Mouse (Mus musculus) hindbrain, postnatal 0 days (tissue): ENCODE results near the gene Spta1. TPM values are rescaled to one million over a fixed set of nuclear protein-coding genes. Genes with fewer than 3 reads are reported as not detected.

ENCODE experiments used
- ATAC-seq: fragments of 200-750 bp; cut with Nextera tagmentation; 2 replicates; pipeline ENCODE4 v1.8.0; 2017; ENCODE audit warnings: mild to moderate bottlenecking, moderate TSS enrichment, moderate library complexity
- DNase-seq: peaks from one replicate; pipeline ENCODE4 v3.0.0-alpha.2; 2015; ENCODE audit warnings: low spot score
- H3K27ac ChIP-seq: fragments of 300-500 bp; sonication (generic); 2 replicates; pipeline ENCODE4 v1.5.1; 2014; ENCODE audit warnings: mild to moderate bottlenecking
- H3K27me3 ChIP-seq: fragments of 300-500 bp; sonication (generic); 2 replicates; pipeline ENCODE4 v1.6.1; 2014; ENCODE audit warnings: low read length, mixed read lengths; ENCODE audit not compliant: insufficient read depth
- H3K36me3 ChIP-seq: fragments of 300-500 bp; sonication (generic); 2 replicates; pipeline ENCODE4 v1.6.1; 2014; ENCODE audit warnings: low read length, mixed read lengths; ENCODE audit not compliant: insufficient read depth
- H3K4me1 ChIP-seq: fragments of 300-500 bp; sonication (generic); 2 replicates; pipeline ENCODE4 v1.6.1; 2014; ENCODE audit warnings: antibody characterized with exemption, low read length, mixed read lengths; ENCODE audit not compliant: insufficient read depth
- H3K4me2 ChIP-seq: fragments of 300-500 bp; sonication (generic); 2 replicates; pipeline ENCODE4 v1.6.1; 2014; ENCODE audit warnings: low read depth, mild to moderate bottlenecking, low read length, moderate library complexity, mixed read lengths
- H3K4me3 ChIP-seq: fragments of 300-500 bp; sonication (generic); 2 replicates; pipeline ENCODE4 v1.5.1; 2014; ENCODE audit warnings: low read length
- H3K9ac ChIP-seq: fragments of 300-500 bp; sonication (generic); replicated peaks from 2 replicates; pipeline ENCODE4 v1.6.1; 2014; ENCODE audit warnings: mild to moderate bottlenecking, low read length, moderate library complexity, mixed read lengths
- H3K9me3 ChIP-seq: fragments of 300-500 bp; sonication (generic); 2 replicates; pipeline ENCODE4 v1.6.1; 2016; ENCODE audit warnings: low read length, mixed read lengths
- CTCF ChIP-seq: IDR thresholded peaks from 2 replicates; pipeline ENCODE4 v1.5.1; 2016; ENCODE audit warnings: antibody characterized with exemption, control low read depth, low read depth
- WGBS: fragments of 180-500 bp; shearing (Covaris S2); extraction: QIAGEN DNeasy Blood & Tissue Kit; methylation state at CpG from one replicate; pipeline ENCODE4 v1.1.7; 2014; 5-methylcytosine and 5-hydroxymethylcytosine counted together
- polyA plus RNA-seq: library from polyadenylated mRNA; unstranded; fragments of >200 nt; fragmentation: Nextera tagmentation; extraction: Ambion mirVana; gene quantifications from 2 replicates; pipeline ENCODE4 v1.2.1, GENCODE M21; 2015
- total RNA-seq: library from RNA; depleted of rRNA; stranded (reverse); fragments of >200 nt; gene quantifications from 2 replicates; pipeline ENCODE4 v1.2.3, GENCODE M21; 2014; rRNA removed

Spta1 gene
- total RNA-seq = not detected in 2 replicates
- 0.04 TPM in 1 of 2 replicates, not detected in the other for polyA plus RNA-seq

DNA sequence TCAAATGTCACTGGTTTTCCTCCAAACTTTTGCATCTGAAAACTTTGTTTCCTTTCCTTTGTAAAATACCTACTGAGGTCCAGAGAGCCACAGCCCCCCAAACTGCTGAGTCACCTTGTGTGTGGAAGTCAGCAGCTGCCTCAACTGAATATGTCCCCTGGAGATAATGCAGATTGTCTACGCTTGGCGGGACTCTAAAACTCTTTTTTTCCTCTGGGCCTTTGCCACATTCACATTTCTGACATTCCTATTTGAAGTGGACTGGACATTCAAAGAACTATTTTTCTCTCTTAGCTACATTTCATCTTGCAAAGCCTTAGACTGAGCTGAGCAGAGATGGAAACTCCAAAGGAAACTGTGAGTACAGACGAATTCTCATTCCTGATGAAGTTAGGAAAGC is at the start of gene Spta1:
Gene Spta1, plus strand, starts transcription at position 172 of the 400 bp plus-strand sequence.
- ATAC-seq (no peak), DNase-seq (no peak)
- 21% methylated on average over 3 of the region's 3 CpGs for whole genome bisulfite sequencing
- no peak within 1 kb of the TSS for H3K27ac ChIP-seq
- no peaks in the 10 kb centered on the region for H3K9me3 ChIP-seq
- H3K9ac ChIP-seq = no peak within 1 kb of the TSS
- TF ChIP-seq CTCF = no peak
- no peaks in the 10 kb centered on the region for H3K27me3 ChIP-seq
- no peak within 1 kb of the TSS for H3K4me2 ChIP-seq
- no peak within 1 kb of the TSS for H3K4me3 ChIP-seq
- no peaks in the 10 kb centered on the region for H3K36me3 ChIP-seq
- no peaks in the 10 kb centered on the region for H3K4me1 ChIP-seq

DNA sequence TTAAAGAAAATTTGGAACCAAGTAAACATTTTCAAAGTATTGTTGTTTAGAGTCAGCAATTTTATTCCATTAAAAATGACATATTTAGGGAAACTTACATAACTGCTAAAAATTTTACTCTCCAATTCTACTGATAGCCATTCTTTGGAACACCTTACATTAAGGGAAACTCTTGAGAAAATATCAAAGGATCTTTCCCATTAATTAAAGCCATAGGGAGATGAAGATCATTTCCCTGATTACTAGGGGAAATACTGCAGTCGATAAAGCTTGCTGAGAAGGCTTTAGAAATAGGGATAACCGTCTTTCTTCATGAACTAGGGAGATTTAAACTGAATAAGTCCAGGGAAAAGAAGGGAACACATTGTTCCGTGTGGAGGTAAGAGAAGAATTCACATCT is 41.4 kb upstream of the Spta1 start, which contains the start of gene Olfr424:
Gene Olfr424, plus strand, starts transcription at position 301 of the 400 bp plus-strand sequence.
- no peak within 1 kb of the TSS for H3K4me2 ChIP-seq
- 82% methylated on average over 3 of the region's 3 CpGs for WGBS
- H3K9me3 ChIP-seq = no peaks in the 10 kb centered on the region
- H3K4me1 ChIP-seq = no peaks in the 10 kb centered on the region
- DNase-seq (no peak), ATAC-seq (no peak)
- no peak within 1 kb of the TSS for H3K4me3 ChIP-seq
- H3K36me3 ChIP-seq = no peaks in the 10 kb centered on the region
- H3K27me3 ChIP-seq = no peaks in the 10 kb centered on the region
- H3K27ac ChIP-seq = no peak within 1 kb of the TSS
- no peak for TF ChIP-seq CTCF
- H3K9ac ChIP-seq = no peak within 1 kb of the TSS

DNA sequence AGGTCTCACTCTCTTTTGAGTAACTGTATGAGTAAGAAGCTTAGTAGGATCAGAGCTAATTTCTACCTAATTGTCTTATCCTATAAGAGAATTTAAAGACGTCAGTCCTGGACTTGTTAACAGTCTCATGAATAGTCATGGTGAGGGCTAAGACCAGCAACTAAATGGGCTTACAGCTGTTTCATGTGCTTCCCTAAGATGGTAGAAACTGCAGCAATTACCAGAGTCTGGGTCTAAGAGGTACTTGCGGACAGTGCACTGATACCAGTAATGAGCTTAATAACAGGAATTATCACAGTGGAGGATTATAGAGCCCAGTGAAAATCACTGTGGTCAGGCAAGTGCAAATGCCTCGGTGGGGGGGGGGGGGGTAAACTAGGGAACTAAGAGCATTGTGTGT is 40.6 kb upstream of the Spta1 start:
- 78% methylated on average over 3 of the region's 3 CpGs for WGBS
- Histone ChIP-seq H3K4me3 (no peak overlapping the region), H3K27ac (no peak overlapping the region), H3K27me3 (no peaks in the 10 kb centered on the region), H3K4me1 (no peaks in the 10 kb centered on the region), H3K4me2 (no peak overlapping the region), H3K9ac (no peak overlapping the region), H3K36me3 (no peaks in the 10 kb centered on the region), H3K9me3 (no peaks in the 10 kb centered on the region)
- no peak for TF ChIP-seq CTCF
- DNase-seq = no peak
- ATAC-seq = no peak

DNA sequence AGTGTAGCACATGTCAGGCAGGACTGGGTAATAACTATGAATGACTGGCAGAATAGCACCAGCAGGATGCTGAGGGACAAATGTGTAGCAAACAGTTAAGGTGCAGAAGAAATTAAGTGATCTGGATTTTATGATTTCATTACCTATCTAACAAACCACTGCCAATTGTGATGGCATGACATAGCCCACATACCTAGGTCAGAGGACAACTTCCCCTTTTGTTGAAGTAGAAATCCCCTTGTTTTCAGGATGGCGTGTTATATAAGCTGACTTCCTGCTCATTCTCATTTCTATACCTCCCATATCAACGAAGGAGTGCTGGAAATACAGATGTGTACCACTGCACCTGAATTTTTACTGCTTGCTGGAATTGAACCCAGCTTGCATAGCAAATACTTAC is 31.2 kb upstream of the Spta1 start:
- Histone ChIP-seq H3K4me2 (no peak overlapping the region), H3K9ac (no peak overlapping the region), H3K9me3 (no peaks in the 10 kb centered on the region), H3K27me3 (no peaks in the 10 kb centered on the region), H3K27ac (no peak overlapping the region), H3K4me3 (no peak overlapping the region), H3K36me3 (no peaks in the 10 kb centered on the region), H3K4me1 (no peaks in the 10 kb centered on the region)
- ATAC-seq (no peak), DNase-seq (no peak)
- WGBS = 77% methylated on average over 2 of the region's 2 CpGs
- no peak for TF ChIP-seq CTCF

DNA sequence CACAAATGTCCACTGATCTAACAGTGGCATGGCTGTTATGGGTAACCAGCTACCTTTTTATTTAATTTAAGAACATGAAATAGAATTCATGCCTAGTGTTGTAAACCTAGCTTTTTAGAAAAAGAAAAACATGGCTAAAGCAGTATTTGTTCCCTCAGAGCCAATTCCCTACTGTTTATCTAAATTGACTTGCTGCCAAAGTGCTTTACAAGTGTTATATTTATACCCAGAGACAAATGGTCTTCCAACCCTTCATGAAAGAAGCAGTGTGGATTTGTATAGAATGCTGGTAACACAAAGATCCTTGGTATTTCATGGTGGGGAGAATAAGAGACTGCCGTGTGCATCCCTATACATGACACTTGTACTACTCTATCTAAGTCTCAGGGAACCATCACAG is 25.9 kb upstream of the Spta1 start:
- no peak for TF ChIP-seq CTCF
- Histone ChIP-seq H3K9ac (no peak overlapping the region), H3K4me3 (no peak overlapping the region), H3K27me3 (no peaks in the 10 kb centered on the region), H3K9me3 (no peaks in the 10 kb centered on the region), H3K27ac (no peak overlapping the region), H3K36me3 (no peaks in the 10 kb centered on the region), H3K4me2 (no peak overlapping the region), H3K4me1 (no peaks in the 10 kb centered on the region)
- 66% methylated on average over 1 of the region's 1 CpGs for WGBS
- DNase-seq (no peak), ATAC-seq (no peak)

DNA sequence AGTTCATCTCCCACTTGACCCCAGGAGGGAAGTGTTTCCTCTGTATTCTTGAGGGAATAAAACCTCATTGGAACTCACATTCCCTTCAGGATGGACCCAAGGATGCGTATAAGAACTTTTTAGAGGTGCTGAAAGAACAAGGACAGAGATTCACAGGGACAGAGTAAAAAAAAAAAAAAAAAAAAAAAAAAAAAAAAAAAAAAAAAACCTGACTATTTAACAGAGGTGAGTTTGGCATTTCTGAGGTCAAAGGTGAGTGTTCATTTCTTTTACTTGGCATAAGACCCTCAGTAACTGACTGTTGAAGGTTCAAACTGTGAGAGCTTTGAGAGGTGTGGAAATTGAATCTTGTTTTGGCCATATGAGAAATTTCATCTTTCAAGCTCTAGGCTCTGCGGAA is 23.3 kb upstream of the Spta1 start:
- H3K27ac ChIP-seq = no peak overlapping the region
- H3K36me3 ChIP-seq = no peaks in the 10 kb centered on the region
- no peak overlapping the region for H3K4me3 ChIP-seq
- TF ChIP-seq CTCF = no peak
- no peak overlapping the region for H3K4me2 ChIP-seq
- WGBS = 82% methylated on average over 2 of the region's 2 CpGs
- no peaks in the 10 kb centered on the region for H3K4me1 ChIP-seq
- no peaks in the 10 kb centered on the region for H3K9me3 ChIP-seq
- ATAC-seq (no peak), DNase-seq (no peak)
- H3K9ac ChIP-seq = no peak overlapping the region
- no peaks in the 10 kb centered on the region for H3K27me3 ChIP-seq

DNA sequence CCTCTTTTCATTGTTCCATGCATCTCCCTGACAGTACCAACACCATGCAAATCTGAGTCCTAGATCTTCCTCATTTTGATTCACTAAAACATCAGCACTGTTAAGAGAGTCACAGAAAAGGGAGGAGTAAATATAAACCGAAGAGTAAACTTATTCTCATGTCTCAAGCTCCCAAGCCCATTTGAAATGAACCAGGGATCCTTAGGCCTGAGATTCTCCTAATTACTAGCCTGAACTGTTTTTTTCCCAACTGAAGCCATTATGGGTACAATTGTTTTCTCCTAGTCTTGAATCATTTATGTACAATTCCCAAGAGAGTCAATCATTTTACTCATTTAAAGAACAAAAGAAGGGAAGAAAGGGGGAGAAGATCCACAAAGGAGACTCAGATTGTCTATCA is 17.2 kb upstream of the Spta1 start, which contains the start of gene Olfr420:
Gene Olfr420, plus strand, starts transcription at position 301 of the 400 bp plus-strand sequence.
- Histone ChIP-seq H3K4me1 (no peaks in the 10 kb centered on the region), H3K4me2 (no peak within 1 kb of the TSS), H3K9ac (no peak within 1 kb of the TSS), H3K27ac (no peak within 1 kb of the TSS), H3K9me3 (no peaks in the 10 kb centered on the region), H3K4me3 (no peak within 1 kb of the TSS), H3K27me3 (no peaks in the 10 kb centered on the region), H3K36me3 (no peaks in the 10 kb centered on the region)
- TF ChIP-seq CTCF = no peak
- ATAC-seq = no peak
- DNase-seq = no peak
- 88% methylated on average over 1 of the region's 1 CpGs for WGBS
